Mouse (Mus musculus) bone marrow macrophage, adult 2 months (primary cell): ENCODE data around the gene St8sia2. TPM values are rescaled to one million over a fixed set of nuclear protein-coding genes. Genes with fewer than 3 reads are reported as not detected.
"Not testable (repeated sequence)": the region's sequence is repeated elsewhere in the genome, so short reads cannot be mapped to it uniquely, and the experiment has no call there.

Experiments
- H3K27ac ChIP-seq: 2 replicates; pipeline ENCODE4 v1.5.1; 2012; ENCODE audit warnings: low read depth, low read length; ENCODE audit not compliant: insufficient read depth
- H3K4me1 ChIP-seq: 2 replicates; pipeline ENCODE4 v1.6.1; 2012; ENCODE audit warnings: low read length; ENCODE audit not compliant: control insufficient read depth, insufficient read depth
- H3K4me3 ChIP-seq: 2 replicates; pipeline ENCODE4 v1.5.1; 2012; ENCODE audit warnings: mild to moderate bottlenecking, low read length, moderate library complexity; ENCODE audit not compliant: insufficient read depth
- CTCF ChIP-seq: IDR thresholded peaks from 2 replicates; pipeline ENCODE4 v1.5.1; 2012; ENCODE audit warnings: low read depth, mild to moderate bottlenecking, low read length, moderate library complexity
- POLR2A ChIP-seq: IDR thresholded peaks from 2 replicates; pipeline ENCODE4 v1.6.1; 2012; ENCODE audit warnings: mild to moderate bottlenecking, low read depth, low read length, borderline replicate concordance
- polyA plus RNA-seq: library from polyadenylated mRNA; stranded (reverse); fragments of >200 nt; gene quantifications from 2 replicates; pipeline ENCODE4 v1.2.4, GENCODE M21; 2012; ENCODE audit not compliant: missing spikeins, insufficient read depth, insufficient read length

St8sia2 gene
- polyA plus RNA-seq, 1 experiment: not detected

DNA sequence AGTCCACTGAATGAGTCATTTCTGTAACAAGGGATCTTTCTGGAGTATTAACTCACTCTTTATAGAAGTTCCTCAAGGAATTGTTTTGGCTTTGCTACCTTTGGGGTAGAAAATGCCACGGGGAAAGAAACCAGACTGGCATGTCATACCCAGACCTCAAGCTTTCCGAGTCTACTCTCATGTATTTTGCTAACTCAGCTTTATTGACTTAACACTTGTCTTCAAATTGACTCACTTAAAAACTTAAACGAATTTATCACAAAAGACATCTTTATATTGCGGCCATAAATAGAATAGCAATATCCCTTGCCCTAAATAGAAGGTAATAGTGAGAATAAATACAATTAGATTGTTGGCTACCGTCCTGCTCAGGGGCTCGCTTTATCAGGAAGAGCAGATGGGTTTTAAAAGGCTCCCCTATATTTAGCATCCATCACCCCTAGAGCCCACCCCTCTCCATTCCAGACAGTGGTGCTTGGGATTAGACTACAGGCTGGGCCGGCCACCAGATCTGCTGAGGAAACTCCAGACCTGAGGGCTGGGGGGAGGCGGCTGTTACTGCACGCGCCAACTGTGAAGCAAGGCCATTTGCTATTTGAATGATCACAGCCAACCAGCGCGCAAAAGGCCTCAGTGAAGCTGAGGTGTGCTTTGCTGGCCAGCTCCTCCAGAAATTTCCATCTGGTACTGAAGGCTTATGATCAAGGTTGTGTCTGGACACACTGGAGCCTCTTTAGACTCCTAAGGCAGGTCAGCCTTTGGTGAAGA is 12.6 kb downstream of the St8sia2 start:
- Histone ChIP-seq H3K27ac (no peak overlapping the region), H3K4me1 (no peaks in the 10 kb centered on the region), H3K4me3 (no peak overlapping the region)
- no peak for TF ChIP-seq CTCF
- TF ChIP-seq POLR2A: no peak

DNA sequence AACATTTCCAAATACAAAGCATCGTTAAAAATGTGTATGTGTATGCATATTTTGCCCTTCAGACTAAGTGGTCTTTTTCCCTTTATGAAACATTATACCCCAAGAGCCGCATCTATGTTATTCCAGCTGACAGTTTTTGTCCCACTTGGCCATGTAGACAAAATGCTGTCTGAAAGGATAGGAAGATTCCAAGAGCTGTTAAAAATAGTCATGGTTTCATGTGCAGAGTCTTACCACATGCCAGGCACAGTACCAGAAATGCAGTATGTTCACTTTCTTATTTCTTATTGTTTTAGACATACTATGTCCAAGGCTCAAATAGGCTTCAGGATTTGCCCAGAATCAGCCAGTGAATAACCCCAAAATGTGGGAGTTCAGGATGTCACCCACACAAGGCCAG is 24.1 kb downstream of the St8sia2 start:
- Histone ChIP-seq H3K27ac (no peak overlapping the region), H3K4me3 (no peak overlapping the region), H3K4me1 (no peaks in the 10 kb centered on the region)
- no peak for TF ChIP-seq CTCF
- TF ChIP-seq POLR2A: no peak

- H3K4me3 ChIP-seq, H3K4me1 ChIP-seq, H3K27ac ChIP-seq: not testable (repeated sequence)
These were observed 41.3 kb downstream of the St8sia2 start for GRCm38 (mm10) chr7:73972157-73972556.

GRCm38 (mm10) chr7:73965164-73965563 is 48.3 kb downstream of the St8sia2 start:
- Histone ChIP-seq H3K4me1 (no peaks in the 10 kb centered on the region), H3K4me3 (no peak overlapping the region), H3K27ac (no peak overlapping the region)
- TF ChIP-seq CTCF (no peak), POLR2A (no peak)

DNA sequence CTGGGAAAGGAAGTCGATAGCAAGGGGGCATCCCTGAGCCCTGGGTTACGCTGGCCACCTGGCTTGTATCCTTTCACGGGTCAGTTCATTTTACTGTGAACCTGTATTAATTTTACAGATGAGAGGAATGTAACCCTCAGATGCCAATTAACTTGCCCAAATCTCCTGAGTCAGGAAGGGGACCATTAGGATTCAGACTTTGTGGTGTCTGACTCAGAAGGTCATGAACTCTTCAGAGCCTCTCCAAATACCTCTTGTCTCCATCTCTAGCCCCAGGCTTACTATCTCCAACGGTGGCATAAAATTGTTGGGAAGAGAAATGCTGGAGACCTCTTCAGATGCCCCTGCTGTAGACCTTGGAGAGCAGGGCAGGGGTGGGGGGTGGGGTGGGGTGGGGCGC is 51.1 kb downstream of the St8sia2 start:
- H3K4me1 ChIP-seq: no peaks in the 10 kb centered on the region
- H3K27ac ChIP-seq: no peak overlapping the region
- no peak for TF ChIP-seq POLR2A
- TF ChIP-seq CTCF: no peak
- H3K4me3 ChIP-seq: no peak overlapping the region

DNA sequence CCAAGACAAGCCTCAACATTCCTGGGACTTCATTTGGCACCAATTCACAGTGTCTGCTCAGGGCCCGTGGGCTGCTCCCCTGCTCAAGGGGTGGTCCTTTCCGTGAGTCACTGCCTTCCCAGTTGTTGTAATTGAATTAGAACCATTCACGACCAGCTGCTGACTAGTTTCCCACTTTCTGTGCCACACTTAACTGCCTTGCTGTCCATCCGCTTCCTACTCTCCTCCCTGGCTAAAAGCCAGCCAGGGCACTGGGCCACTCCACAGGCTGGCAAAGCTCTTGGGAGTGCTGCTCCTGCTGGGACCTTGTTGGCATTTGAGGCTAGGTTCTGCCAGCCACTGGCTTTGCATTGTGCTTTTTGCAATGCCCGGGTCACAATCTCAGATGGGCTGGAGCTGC is 59.0 kb downstream of the St8sia2 start:
- Histone ChIP-seq H3K27ac (no peak overlapping the region), H3K4me1 (no peaks in the 10 kb centered on the region), H3K4me3 (no peak overlapping the region)
- no peak for TF ChIP-seq CTCF
- TF ChIP-seq POLR2A: no peak

- no peaks in the 10 kb centered on the region for H3K4me1 ChIP-seq
- no peak overlapping the region for H3K4me3 ChIP-seq
- H3K27ac ChIP-seq: no peak overlapping the region
- TF ChIP-seq CTCF (no peak), POLR2A (no peak)
These were observed 60.4 kb downstream of the St8sia2 start for GRCm38 (mm10) chr7:73953131-73953530.

DNA sequence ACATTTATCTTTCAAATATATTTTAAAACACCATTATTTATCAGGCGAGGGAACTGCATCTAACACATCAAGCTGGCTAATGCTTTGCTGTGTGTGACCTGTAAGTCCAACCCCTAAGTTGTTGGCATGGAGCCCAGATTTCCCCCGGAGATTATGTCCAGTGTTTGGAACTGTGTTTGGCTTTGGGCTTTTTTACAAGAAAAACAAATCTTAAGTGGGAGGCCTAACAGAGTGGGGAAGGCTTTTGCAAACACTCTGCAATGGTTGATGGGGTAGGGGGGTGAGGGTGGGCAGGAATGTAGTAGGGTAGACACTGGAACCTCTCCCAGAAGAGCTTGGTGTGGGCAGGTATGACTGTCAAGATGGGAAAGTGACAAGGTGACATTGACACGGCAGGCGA is 71.8 kb downstream of the St8sia2 start:
- Histone ChIP-seq H3K4me3 (no peak overlapping the region), H3K4me1 (no peaks in the 10 kb centered on the region), H3K27ac (no peak overlapping the region)
- TF ChIP-seq CTCF (no peak), POLR2A (no peak)

DNA sequence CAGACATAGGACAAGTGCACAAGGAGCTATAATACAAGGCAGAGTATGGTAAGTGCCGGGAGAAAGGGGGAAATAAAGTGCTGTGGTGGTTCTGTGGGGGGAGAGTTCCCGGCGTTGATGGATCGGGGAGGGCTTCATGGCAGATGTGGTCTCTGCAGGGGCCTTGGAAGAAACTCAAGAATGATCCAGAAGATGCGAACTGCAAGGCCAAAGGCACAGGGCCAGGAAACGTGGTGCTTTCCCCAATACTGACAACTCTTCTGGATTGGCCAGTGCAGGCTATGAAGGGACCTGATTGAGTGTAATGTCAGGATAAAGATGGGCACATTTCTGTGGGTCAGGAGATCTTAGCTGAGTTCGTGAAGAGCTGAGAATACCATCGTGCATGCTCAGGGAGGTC is 74.3 kb downstream of the St8sia2 start:
- no peak overlapping the region for H3K4me3 ChIP-seq
- no peaks in the 10 kb centered on the region for H3K4me1 ChIP-seq
- TF ChIP-seq POLR2A (no peak), CTCF (no peak)
- H3K27ac ChIP-seq: no peak overlapping the region

DNA sequence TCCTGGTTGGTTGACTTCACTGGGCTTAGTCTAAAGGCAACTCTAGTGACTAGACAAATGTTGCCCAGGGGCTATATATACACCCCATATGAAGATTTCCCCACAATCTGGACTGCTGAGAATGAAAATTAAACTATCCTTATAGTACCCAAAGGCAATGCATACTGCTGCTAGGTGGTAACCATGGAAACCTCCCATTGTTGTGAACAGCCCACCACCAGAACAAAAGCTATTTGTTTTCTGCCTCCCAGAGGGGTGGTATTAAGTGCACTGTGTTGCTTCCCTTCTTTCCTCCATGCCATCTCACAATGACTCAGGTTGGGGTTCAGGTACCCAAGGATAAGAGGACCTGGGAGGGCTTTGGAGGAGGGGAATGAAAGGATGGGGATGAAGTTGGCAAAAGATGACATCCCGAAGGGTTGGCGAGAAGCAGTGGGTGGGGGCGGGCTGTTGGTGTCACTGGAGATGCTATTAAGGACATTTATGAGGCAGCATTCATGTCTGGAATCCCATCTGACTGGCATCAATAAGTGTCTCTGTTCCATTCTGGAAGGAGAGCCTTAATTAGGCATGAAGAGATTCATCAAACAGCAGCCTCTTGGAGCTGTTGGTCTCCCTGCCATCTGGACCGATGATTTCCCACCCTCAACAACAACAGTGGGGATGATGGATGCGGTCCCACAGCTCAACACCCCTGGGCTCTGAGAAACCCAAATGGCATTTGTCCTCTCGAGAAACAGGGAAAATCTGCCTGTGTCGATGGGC is 75.3 kb downstream of the St8sia2 start:
- TF ChIP-seq CTCF (no peak), POLR2A (no peak)
- no peak overlapping the region for H3K27ac ChIP-seq
- no peaks in the 10 kb centered on the region for H3K4me1 ChIP-seq
- H3K4me3 ChIP-seq: no peak overlapping the region

- Histone ChIP-seq H3K4me1 (no peaks in the 10 kb centered on the region), H3K27ac (no peak overlapping the region), H3K4me3 (no peak overlapping the region)
- TF ChIP-seq CTCF (no peak), POLR2A (no peak)
These were observed 77.4 kb downstream of the St8sia2 start for GRCm38 (mm10) chr7:73936119-73936518.
